Mouse (Mus musculus): Measurements from ENCODE around the gene Calhm2. TPM values are rescaled to one million over a fixed set of nuclear protein-coding genes. Genes with fewer than 3 reads are reported as not detected.
"Not testable (repeated sequence)": the region's sequence is repeated elsewhere in the genome, so short reads cannot be mapped to it uniquely, and the experiment has no call there.

The Calhm2 gene
- polyA plus RNA-seq, 1 experiment from 2014 or later, result 1.4 TPM

DNA sequence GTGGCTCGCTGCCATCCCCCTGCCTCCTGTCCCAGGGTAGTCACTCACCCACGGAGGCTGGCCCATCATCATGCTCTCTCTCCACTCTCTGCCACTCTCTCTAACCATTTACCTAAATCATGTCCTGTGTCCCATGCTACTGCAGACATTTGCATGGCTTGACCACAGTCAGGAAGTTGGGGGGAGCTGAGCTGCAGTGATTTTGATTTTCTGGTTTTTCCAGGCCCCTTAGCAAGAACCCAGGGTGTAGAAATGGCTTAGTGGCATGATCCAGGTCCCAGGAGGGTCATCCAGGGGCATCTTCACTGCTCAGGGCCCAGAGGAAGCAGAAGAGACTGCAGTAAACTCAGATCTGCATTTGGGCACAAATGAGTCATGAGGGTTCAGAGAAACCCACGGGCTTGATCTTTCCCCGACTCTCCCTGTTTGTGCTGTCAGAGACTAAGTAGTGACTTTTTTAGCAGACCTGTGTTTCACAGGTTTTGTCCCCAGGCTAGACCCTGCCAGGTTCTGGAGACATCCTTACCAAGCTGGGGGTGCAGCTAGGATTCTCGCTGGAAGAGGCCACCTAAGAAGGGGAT is 10.3 kb upstream of the Calhm2 start:
- Histone ChIP-seq H3K36me3 (ENCODE audit: poor library complexity, severe bottlenecking) (no peaks in the 10 kb centered on the region), H3K9ac (no peak overlapping the region), H3K4me1 (no peaks in the 10 kb centered on the region), H3K9me3 (replicated peaks) (no peaks in the 10 kb centered on the region), H3K27me3 (no peaks in the 10 kb centered on the region), H3K4me3 (no peak overlapping the region), H3K4me2 (no peak overlapping the region), H3K27ac (no peak overlapping the region)
- ATAC-seq, result no peak
- WGBS, result 80% methylated on average over 5 of the region's 5 CpGs

DNA sequence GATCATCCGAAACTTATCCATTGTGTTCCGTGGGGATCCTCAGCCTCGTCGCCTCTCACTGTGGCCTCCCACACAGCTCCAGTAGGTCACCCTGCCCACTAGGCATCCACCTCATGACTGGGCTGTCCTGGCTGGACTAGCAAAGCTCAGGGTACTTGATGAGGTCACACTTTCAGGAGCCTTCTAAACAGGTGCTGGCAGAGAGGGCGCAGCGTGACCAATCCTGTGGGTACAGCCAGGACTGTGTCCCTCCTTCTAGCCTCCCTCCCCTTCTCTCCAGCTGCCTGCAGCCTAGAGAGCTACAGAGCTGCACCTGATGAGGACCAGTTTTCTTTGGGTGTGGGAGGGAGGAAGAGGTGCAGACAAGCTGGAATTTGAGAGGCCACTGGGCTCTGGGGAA is 6.1 kb upstream of the Calhm2 start, which contains the start of gene Calhm1:
Gene Calhm1 (minus strand): TSS at position 101 of the 400 bp plus-strand sequence.
- no peak for ATAC-seq
- no peaks in the 10 kb centered on the region for H3K4me1 ChIP-seq

GRCm38 (mm10) chr19:47142438-47142837 is 4.3 kb upstream of the Calhm2 start:
- H3K4me1 ChIP-seq, result peaks cover 11% of the 10 kb centered on the region

More for the DNA sequence above, 6.1 kb upstream of the Calhm2 start, which contains the start of gene Calhm1:
- 94% methylated on average over 6 of the region's 6 CpGs for WGBS
- H3K4me2 ChIP-seq, result no peak within 1 kb of the TSS
- no peak within 1 kb of the TSS for H3K4me3 ChIP-seq
- no peaks in the 10 kb centered on the region for H3K27me3 ChIP-seq
- H3K27ac ChIP-seq, result no peak within 1 kb of the TSS
- H3K9ac ChIP-seq, result no peak within 1 kb of the TSS
- no peaks in the 10 kb centered on the region for H3K36me3 ChIP-seq (ENCODE audit: poor library complexity, severe bottlenecking)
- H3K9me3 ChIP-seq (replicated peaks), result no peaks in the 10 kb centered on the region

DNA sequence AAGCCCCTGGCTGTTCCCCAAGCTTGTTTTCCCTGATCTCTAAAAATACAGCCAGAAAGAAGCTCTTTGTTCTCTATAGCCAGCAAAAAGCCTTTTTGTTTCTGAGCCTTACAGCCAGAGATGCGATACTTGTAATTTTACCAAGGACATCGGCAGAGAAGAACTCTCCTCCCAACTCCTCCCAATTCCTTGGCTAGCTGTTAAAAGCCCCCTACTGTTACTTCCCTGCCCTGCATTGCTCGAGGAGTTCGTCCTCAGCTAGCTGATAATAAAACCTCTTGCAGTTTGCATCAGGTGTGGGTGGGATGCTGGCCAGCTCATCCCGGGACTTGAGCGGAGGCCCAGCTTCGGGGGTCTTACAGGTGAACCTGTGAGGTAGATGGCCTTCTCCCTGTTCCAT is 1.5 kb upstream of the Calhm2 start:
- H3K27ac ChIP-seq; H3K27me3 ChIP-seq; H3K9ac ChIP-seq; H3K4me2 ChIP-seq; H3K4me3 ChIP-seq; H3K36me3 ChIP-seq (ENCODE audit: poor library complexity, severe bottlenecking); ATAC-seq; H3K9me3 ChIP-seq (replicated peaks): not testable (repeated sequence)
- H3K4me1 ChIP-seq, result peaks cover 19% of the 10 kb centered on the region
- WGBS, result 41% methylated on average over 7 of the region's 7 CpGs

More at GRCm38 (mm10) chr19:47142438-47142837, 4.3 kb upstream of the Calhm2 start:
- ATAC-seq, result no peak
- Histone ChIP-seq H3K9ac (no peak overlapping the region), H3K4me2 (no peak overlapping the region), H3K36me3 (ENCODE audit: poor library complexity, severe bottlenecking) (no peaks in the 10 kb centered on the region), H3K9me3 (replicated peaks) (no peaks in the 10 kb centered on the region), H3K27ac (no peak overlapping the region), H3K4me3 (no peak overlapping the region), H3K27me3 (no peaks in the 10 kb centered on the region)
- 78% methylated on average over 6 of the region's 6 CpGs for WGBS

DNA sequence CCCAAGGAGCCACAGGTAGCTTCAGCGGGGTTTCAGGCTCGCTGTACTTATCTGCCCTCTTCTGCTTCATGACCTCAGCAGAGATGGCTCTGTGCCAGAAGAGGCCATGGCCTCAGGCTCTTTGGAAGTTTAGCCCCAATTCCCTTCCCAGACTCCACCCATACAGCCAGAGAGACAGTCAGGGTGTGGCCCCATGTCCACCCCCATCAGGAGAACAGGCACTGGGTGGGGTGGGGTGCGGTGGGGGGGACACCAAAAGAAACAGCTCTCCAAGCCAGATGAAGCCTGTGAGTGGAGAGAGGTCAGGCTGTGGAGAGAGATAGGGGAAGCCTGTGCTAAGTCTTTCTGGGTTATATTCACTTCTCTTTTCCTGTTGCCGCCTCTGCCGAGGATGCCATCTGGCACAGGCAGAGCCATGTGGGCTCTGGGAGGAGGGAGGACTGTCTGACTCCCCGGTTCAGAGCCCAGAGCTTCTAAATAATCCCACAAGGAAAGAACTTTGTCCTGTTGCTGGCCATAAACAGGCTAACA is 978 bp downstream of the Calhm2 start:
- Histone ChIP-seq H3K4me1 (peaks cover 19% of the 10 kb centered on the region), H3K4me3 (no peak overlapping the region), H3K27me3 (no peaks in the 10 kb centered on the region), H3K36me3 (ENCODE audit: poor library complexity, severe bottlenecking) (peaks cover 14% of the 10 kb centered on the region), H3K9ac (0 out of 2 replicates have a peak overlapping the region, but pooled peaks have one; percentile 54), H3K27ac (no peak overlapping the region), H3K4me2 (peak overlapping the region; percentile 54), H3K9me3 (replicated peaks) (no peaks in the 10 kb centered on the region)
- WGBS, result 44% methylated on average over 6 of the region's 6 CpGs
- ATAC-seq, result peak; percentile 48; the same call in 1 of the 2 replicates

GRCm38 (mm10) chr19:47136170-47136569 is 1.9 kb downstream of the Calhm2 start:
- Histone ChIP-seq H3K4me1 (peaks cover 19% of the 10 kb centered on the region), H3K9me3 (replicated peaks) (no peaks in the 10 kb centered on the region), H3K27me3 (no peaks in the 10 kb centered on the region), H3K9ac (no peak overlapping the region), H3K4me3 (no peak overlapping the region), H3K36me3 (ENCODE audit: poor library complexity, severe bottlenecking) (peaks cover 24% of the 10 kb centered on the region), H3K4me2 (no peak overlapping the region), H3K27ac (no peak overlapping the region)
- 88% methylated on average over 5 of the region's 5 CpGs for WGBS
- no peak for ATAC-seq

DNA sequence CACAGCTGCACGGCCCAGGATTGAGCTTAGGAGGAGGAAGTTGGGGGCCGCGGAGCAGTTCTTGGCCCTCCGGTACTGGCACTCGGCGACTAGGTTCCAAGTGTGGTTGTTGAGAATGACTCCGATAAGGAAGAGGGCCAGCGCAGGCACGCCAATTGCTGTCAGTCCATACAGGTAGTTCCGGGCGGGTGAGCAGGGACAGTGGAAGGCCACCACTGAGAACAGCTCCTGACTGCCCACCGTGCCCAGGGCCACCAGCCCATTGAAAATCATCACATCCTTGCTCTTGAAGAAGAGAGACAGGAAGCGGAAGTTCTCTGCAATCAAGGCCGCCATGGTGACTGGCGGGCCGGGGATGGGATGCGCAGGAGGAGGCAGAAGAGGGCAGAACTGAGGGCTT is 2.5 kb downstream of the Calhm2 start:
- H3K4me3 ChIP-seq, result no peak overlapping the region
- 91% methylated on average over 17 of the region's 17 CpGs for WGBS
- peaks cover 19% of the 10 kb centered on the region for H3K4me1 ChIP-seq
- no peak overlapping the region for H3K9ac ChIP-seq
- no peaks in the 10 kb centered on the region for H3K9me3 ChIP-seq (replicated peaks)
- no peak for ATAC-seq
- H3K36me3 ChIP-seq (ENCODE audit: poor library complexity, severe bottlenecking), result peaks cover 30% of the 10 kb centered on the region
- H3K4me2 ChIP-seq, result no peak overlapping the region
- no peak overlapping the region for H3K27ac ChIP-seq
- no peaks in the 10 kb centered on the region for H3K27me3 ChIP-seq

DNA sequence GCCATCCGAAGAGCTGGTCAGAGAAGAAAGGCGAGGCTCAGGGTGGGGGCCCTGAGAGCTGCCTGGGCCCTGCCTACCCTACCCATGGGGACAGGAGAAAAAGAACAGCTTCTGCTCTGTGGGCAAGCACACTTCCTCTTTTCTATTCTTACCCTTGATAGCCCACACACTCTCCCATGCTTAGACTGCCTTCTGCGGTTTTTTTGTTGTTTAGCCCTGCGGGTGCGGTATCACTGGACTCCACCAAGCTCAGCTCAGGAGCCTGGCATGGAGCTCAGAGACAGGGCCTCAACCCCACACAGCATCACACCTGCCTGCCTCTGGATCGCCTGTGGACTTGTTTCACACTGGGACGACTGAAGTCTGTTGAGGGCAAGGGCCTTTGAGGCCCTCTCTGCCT is 4.9 kb downstream of the Calhm2 start:
- no peak for ATAC-seq
- Histone ChIP-seq H3K27me3 (no peaks in the 10 kb centered on the region), H3K4me2 (no peak overlapping the region), H3K9me3 (replicated peaks) (no peaks in the 10 kb centered on the region), H3K9ac (no peak overlapping the region), H3K4me1 (peaks cover 15% of the 10 kb centered on the region), H3K27ac (no peak overlapping the region), H3K36me3 (ENCODE audit: poor library complexity, severe bottlenecking) (peaks cover 54% of the 10 kb centered on the region), H3K4me3 (no peak overlapping the region)
- WGBS, result 89% methylated on average over 7 of the region's 7 CpGs

- WGBS, result 96% methylated on average over 15 of the region's 15 CpGs
- Histone ChIP-seq H3K27ac (no peak overlapping the region), H3K4me2 (no peak overlapping the region), H3K27me3 (no peaks in the 10 kb centered on the region), H3K9me3 (replicated peaks) (no peaks in the 10 kb centered on the region), H3K36me3 (ENCODE audit: poor library complexity, severe bottlenecking) (peaks cover 79% of the 10 kb centered on the region), H3K4me3 (no peak overlapping the region), H3K4me1 (no peaks in the 10 kb centered on the region), H3K9ac (no peak overlapping the region)
- no peak for ATAC-seq
These were observed 7.5 kb downstream of the Calhm2 start for GRCm38 (mm10) chr19:47130551-47131125.

DNA sequence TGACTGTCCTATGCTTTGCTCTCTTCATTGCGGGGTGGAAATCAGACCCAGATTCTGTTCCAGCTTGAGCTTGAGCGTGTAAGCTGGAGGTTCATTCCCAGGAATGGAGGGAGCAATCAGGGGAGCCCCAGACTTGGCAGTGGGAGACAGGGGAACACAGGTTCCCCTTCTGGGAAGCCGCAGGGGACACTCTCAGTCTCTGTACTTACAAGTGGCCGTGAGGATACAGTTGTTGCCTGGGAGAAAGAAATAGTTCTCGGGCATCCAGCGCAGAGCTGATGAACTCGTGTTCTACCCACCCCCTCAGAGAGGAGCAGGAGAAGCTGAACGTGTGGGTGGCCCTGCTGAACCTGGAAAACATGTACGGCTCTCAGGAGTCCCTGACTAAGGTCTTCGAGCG is 9.3 kb downstream of the Calhm2 start:
- Histone ChIP-seq H3K4me2 (no peak overlapping the region), H3K9ac (no peak overlapping the region), H3K9me3 (replicated peaks) (no peaks in the 10 kb centered on the region), H3K4me3 (no peak overlapping the region), H3K27ac (no peak overlapping the region), H3K4me1 (no peaks in the 10 kb centered on the region), H3K27me3 (no peaks in the 10 kb centered on the region), H3K36me3 (ENCODE audit: poor library complexity, severe bottlenecking) (peaks cover 95% of the 10 kb centered on the region)
- ATAC-seq, result no peak
- WGBS, result 94% methylated on average over 11 of the region's 11 CpGs

DNA sequence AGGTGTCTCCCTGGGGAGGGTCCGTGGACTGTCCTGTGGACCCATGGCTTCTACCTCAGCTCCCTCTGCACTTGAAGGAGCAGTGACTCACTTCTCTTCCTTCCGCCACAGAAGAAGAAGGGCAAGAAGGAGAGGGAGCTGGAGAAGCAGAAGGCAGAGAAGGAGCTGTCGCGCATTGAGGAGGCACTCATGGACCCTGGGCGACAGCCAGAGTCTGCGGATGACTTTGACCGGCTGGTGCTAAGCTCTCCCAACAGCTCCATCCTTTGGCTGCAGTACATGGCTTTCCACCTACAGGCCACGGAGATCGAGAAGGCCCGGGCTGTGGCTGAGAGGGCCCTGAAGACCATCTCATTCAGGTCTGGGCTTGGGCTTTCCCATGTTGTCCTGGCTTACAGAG is 9.9 kb downstream of the Calhm2 start:
- no peak for ATAC-seq
- Histone ChIP-seq H3K27me3 (no peaks in the 10 kb centered on the region), H3K9me3 (replicated peaks) (no peaks in the 10 kb centered on the region), H3K4me3 (no peak overlapping the region), H3K4me1 (no peaks in the 10 kb centered on the region), H3K4me2 (no peak overlapping the region), H3K9ac (no peak overlapping the region), H3K36me3 (ENCODE audit: poor library complexity, severe bottlenecking) (peaks cover 91% of the 10 kb centered on the region), H3K27ac (no peak overlapping the region)
- 97% methylated on average over 10 of the region's 10 CpGs for WGBS

DNA sequence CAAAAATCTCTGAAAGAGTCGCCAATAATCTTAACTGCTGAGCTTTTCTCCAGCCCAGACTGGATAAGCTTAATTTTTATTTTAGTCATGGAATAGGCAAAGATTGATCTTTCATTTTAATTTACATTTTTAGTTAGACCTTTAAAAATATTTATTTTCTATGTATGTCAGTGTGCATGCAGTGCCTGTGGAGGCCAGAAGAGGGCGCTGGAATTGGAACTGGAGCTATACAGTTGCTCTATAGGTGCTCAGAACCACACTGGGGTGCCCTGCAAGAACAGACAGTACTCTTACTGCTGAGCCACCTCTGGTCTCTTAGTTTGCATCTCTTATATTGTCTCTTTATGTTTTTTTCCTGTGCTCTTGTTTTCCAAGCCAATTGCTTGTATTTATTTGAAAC is 15.3 kb downstream of the Calhm2 start:
- WGBS, result 30% methylated on average over 2 of the region's 2 CpGs
- H3K9me3 ChIP-seq (replicated peaks), result no peaks in the 10 kb centered on the region
- no peak overlapping the region for H3K4me2 ChIP-seq
- no peak overlapping the region for H3K4me3 ChIP-seq
- H3K4me1 ChIP-seq, result no peaks in the 10 kb centered on the region
- peaks cover 73% of the 10 kb centered on the region for H3K36me3 ChIP-seq (ENCODE audit: poor library complexity, severe bottlenecking)
- no peaks in the 10 kb centered on the region for H3K27me3 ChIP-seq
- no peak for ATAC-seq
- H3K9ac ChIP-seq, result no peak overlapping the region
- no peak overlapping the region for H3K27ac ChIP-seq

Data from forebrain, embryonic 13.5 days (tissue).